Mouse (Mus musculus): ENCODE results near the gene Ccdc194. TPM values are rescaled to one million over a fixed set of nuclear protein-coding genes. Genes with fewer than 3 reads are reported as not detected.

Gene Ccdc194
- polyA plus RNA-seq, 1 experiment from 2014 or later = 0.51 TPM

GRCm38 (mm10) chr8:71483932-71484331 lies 41.6 kb downstream of the Ccdc194 start:
- H3K27ac ChIP-seq (ENCODE audit: low read depth, low read length) = no peak overlapping the region
- peaks cover 7% of the 10 kb centered on the region; the same call in 1 of the 2 replicates for H3K36me3 ChIP-seq (ENCODE audit: control insufficient read depth, insufficient read depth, low read length)
- 45% methylated on average over 8 of the region's 8 CpGs for WGBS
- no peak overlapping the region for H3K9ac ChIP-seq (ENCODE audit: low read depth, low read length)
- DNase-seq (ENCODE audit: low spot score) (peak; percentile 59), ATAC-seq (ENCODE audit: low FRiP score) (no peak)
- H3K9me3 ChIP-seq (ENCODE audit: control insufficient read depth, low read length) = no peaks in the 10 kb centered on the region
- H3K4me3 ChIP-seq (ENCODE audit: low read depth, low read length) = no peak overlapping the region
- H3K4me1 ChIP-seq (replicated peaks; ENCODE audit: control insufficient read depth, insufficient read depth, low read length) = peaks cover 6% of the 10 kb centered on the region
- peaks cover 2% of the 10 kb centered on the region; the same call in 1 of the 2 replicates for H3K27me3 ChIP-seq (ENCODE audit: control insufficient read depth, insufficient read depth, low read length)
- no peak overlapping the region for H3K4me2 ChIP-seq (replicated peaks; ENCODE audit: low read depth, low read length)

GRCm38 (mm10) chr8:71478943-71479342 lies 46.6 kb downstream of the Ccdc194 start:
- ATAC-seq (ENCODE audit: low FRiP score) = no peak
- 93% methylated on average over 11 of the region's 11 CpGs for WGBS
- Histone ChIP-seq H3K4me1 (replicated peaks; ENCODE audit: control insufficient read depth, insufficient read depth, low read length) (peaks cover 6% of the 10 kb centered on the region; the same call in 1 of the 2 replicates), H3K36me3 (ENCODE audit: control insufficient read depth, insufficient read depth, low read length) (peaks cover 5% of the 10 kb centered on the region; the same call in 1 of the 2 replicates), H3K27me3 (ENCODE audit: control insufficient read depth, insufficient read depth, low read length) (peaks cover 2% of the 10 kb centered on the region; the same call in 1 of the 2 replicates), H3K4me3 (ENCODE audit: low read depth, low read length) (no peak overlapping the region), H3K9ac (ENCODE audit: low read depth, low read length) (no peak overlapping the region), H3K4me2 (replicated peaks; ENCODE audit: low read depth, low read length) (no peak overlapping the region), H3K27ac (ENCODE audit: low read depth, low read length) (no peak overlapping the region), H3K9me3 (ENCODE audit: control insufficient read depth, low read length) (no peaks in the 10 kb centered on the region)
- DNase-seq (ENCODE audit: low spot score) = no peak

- Histone ChIP-seq H3K9ac (ENCODE audit: low read depth, low read length) (no peak overlapping the region), H3K36me3 (ENCODE audit: control insufficient read depth, insufficient read depth, low read length) (peaks cover 4% of the 10 kb centered on the region; the same call in 1 of the 2 replicates), H3K27ac (ENCODE audit: low read depth, low read length) (0 out of 2 replicates have a peak overlapping the region, but pooled peaks have one; percentile 83)
Observed at GRCm38 (mm10) chr8:71477196-71477845, 48.2 kb downstream of the Ccdc194 start.

GRCm38 (mm10) chr8:71476099-71476940 lies 49.2 kb downstream of the Ccdc194 start:
- WGBS = under 1% methylated on average over 74 of the region's 121 CpGs
- Histone ChIP-seq H3K9ac (ENCODE audit: low read depth, low read length) (peak overlapping the region; percentile 65), H3K36me3 (ENCODE audit: control insufficient read depth, insufficient read depth, low read length) (peaks cover 4% of the 10 kb centered on the region; the same call in 1 of the 2 replicates), H3K27me3 (ENCODE audit: control insufficient read depth, insufficient read depth, low read length) (no peaks in the 10 kb centered on the region), H3K9me3 (ENCODE audit: control insufficient read depth, low read length) (no peaks in the 10 kb centered on the region), H3K4me2 (replicated peaks; ENCODE audit: low read depth, low read length) (peak overlapping the region; percentile 95), H3K27ac (ENCODE audit: low read depth, low read length) (peak overlapping the region; percentile 83), H3K4me1 (replicated peaks; ENCODE audit: control insufficient read depth, insufficient read depth, low read length) (peaks cover 6% of the 10 kb centered on the region; the same call in 1 of the 2 replicates), H3K4me3 (ENCODE audit: low read depth, low read length) (peak overlapping the region; percentile 54)
- DNase-seq (ENCODE audit: low spot score) (peak; percentile 85), ATAC-seq (ENCODE audit: low FRiP score) (peak; percentile 68)

More at GRCm38 (mm10) chr8:71477196-71477845, 48.2 kb downstream of the Ccdc194 start:
- H3K4me2 ChIP-seq (replicated peaks; ENCODE audit: low read depth, low read length) = peak overlapping the region; percentile 95
- H3K27me3 ChIP-seq (ENCODE audit: control insufficient read depth, insufficient read depth, low read length) = peaks cover 2% of the 10 kb centered on the region; the same call in 1 of the 2 replicates
- H3K4me1 ChIP-seq (replicated peaks; ENCODE audit: control insufficient read depth, insufficient read depth, low read length) = peaks cover 6% of the 10 kb centered on the region; the same call in 1 of the 2 replicates
- WGBS = 38% methylated on average over 14 of the region's 14 CpGs
- H3K9me3 ChIP-seq (ENCODE audit: control insufficient read depth, low read length) = no peaks in the 10 kb centered on the region
- ATAC-seq (ENCODE audit: low FRiP score) = no peak
- peak; percentile 59 for DNase-seq (ENCODE audit: low spot score)
- no peak overlapping the region for H3K4me3 ChIP-seq (ENCODE audit: low read depth, low read length)

GRCm38 (mm10) chr8:71475702-71476075 lies 49.8 kb downstream of the Ccdc194 start:
- ATAC-seq (ENCODE audit: low FRiP score) (no peak), DNase-seq (ENCODE audit: low spot score) (peak; percentile 27)
- H3K4me1 ChIP-seq (replicated peaks; ENCODE audit: control insufficient read depth, insufficient read depth, low read length) = peaks cover 6% of the 10 kb centered on the region; the same call in 1 of the 2 replicates

GRCm38 (mm10) chr8:71474785-71475701 lies 50.5 kb downstream of the Ccdc194 start:
- H3K9ac ChIP-seq (ENCODE audit: low read depth, low read length) = no peak overlapping the region; the same call in 1 of the 2 replicates
- ATAC-seq (ENCODE audit: low FRiP score) (peak; percentile 4; the same call in 1 of the 2 replicates), DNase-seq (ENCODE audit: low spot score) (no peak)
- no peak overlapping the region for H3K4me2 ChIP-seq (replicated peaks; ENCODE audit: low read depth, low read length)
- no peaks in the 10 kb centered on the region for H3K27me3 ChIP-seq (ENCODE audit: control insufficient read depth, insufficient read depth, low read length)
- no peak overlapping the region for H3K4me3 ChIP-seq (ENCODE audit: low read depth, low read length)
- WGBS = 91% methylated on average over 25 of the region's 25 CpGs
- no peaks in the 10 kb centered on the region for H3K9me3 ChIP-seq (ENCODE audit: control insufficient read depth, low read length)
- H3K27ac ChIP-seq (ENCODE audit: low read depth, low read length) = peak overlapping the region; percentile 12; the same call in 1 of the 2 replicates
- peaks cover 4% of the 10 kb centered on the region; the same call in 1 of the 2 replicates for H3K36me3 ChIP-seq (ENCODE audit: control insufficient read depth, insufficient read depth, low read length)
- peaks cover 8% of the 10 kb centered on the region for H3K4me1 ChIP-seq (replicated peaks; ENCODE audit: control insufficient read depth, insufficient read depth, low read length)

More at GRCm38 (mm10) chr8:71475702-71476075, 49.8 kb downstream of the Ccdc194 start:
- 31% methylated on average over 4 of the region's 4 CpGs for WGBS
- Histone ChIP-seq H3K9ac (ENCODE audit: low read depth, low read length) (no peak overlapping the region; the same call in 1 of the 2 replicates), H3K4me3 (ENCODE audit: low read depth, low read length) (peak overlapping the region; percentile 54), H3K9me3 (ENCODE audit: control insufficient read depth, low read length) (no peaks in the 10 kb centered on the region), H3K27me3 (ENCODE audit: control insufficient read depth, insufficient read depth, low read length) (no peaks in the 10 kb centered on the region), H3K36me3 (ENCODE audit: control insufficient read depth, insufficient read depth, low read length) (peaks cover 4% of the 10 kb centered on the region; the same call in 1 of the 2 replicates), H3K27ac (ENCODE audit: low read depth, low read length) (peak overlapping the region; percentile 12; the same call in 1 of the 2 replicates), H3K4me2 (replicated peaks; ENCODE audit: low read depth, low read length) (peak overlapping the region; percentile 95)

GRCm38 (mm10) chr8:71474344-71474743 lies 51.2 kb downstream of the Ccdc194 start:
- DNase-seq (ENCODE audit: low spot score) (no peak), ATAC-seq (ENCODE audit: low FRiP score) (no peak)
- Histone ChIP-seq H3K4me1 (replicated peaks; ENCODE audit: control insufficient read depth, insufficient read depth, low read length) (peaks cover 11% of the 10 kb centered on the region), H3K36me3 (ENCODE audit: control insufficient read depth, insufficient read depth, low read length) (peaks cover 4% of the 10 kb centered on the region; the same call in 1 of the 2 replicates), H3K27ac (ENCODE audit: low read depth, low read length) (no peak overlapping the region), H3K27me3 (ENCODE audit: control insufficient read depth, insufficient read depth, low read length) (no peaks in the 10 kb centered on the region), H3K9me3 (ENCODE audit: control insufficient read depth, low read length) (no peaks in the 10 kb centered on the region), H3K9ac (ENCODE audit: low read depth, low read length) (no peak overlapping the region), H3K4me3 (ENCODE audit: low read depth, low read length) (no peak overlapping the region), H3K4me2 (replicated peaks; ENCODE audit: low read depth, low read length) (no peak overlapping the region)
- WGBS = 95% methylated on average over 18 of the region's 18 CpGs
